Mouse (Mus musculus) ES-E14 (cell line): Measurements from ENCODE around the gene Zfp956. TPM values are rescaled to one million over a fixed set of nuclear protein-coding genes. Genes with fewer than 3 reads are reported as not detected.

Source experiments
- DNase-seq: peaks from one replicate; pipeline ENCODE4 v3.0.0-alpha.2; 2013; ENCODE audit warnings: low read depth, low spot score
- H3K27ac ChIP-seq: 2 replicates; pipeline ENCODE4 v1.5.1; 2012; ENCODE audit warnings: low read depth, mild to moderate bottlenecking, low read length, moderate library complexity, mixed read lengths; ENCODE audit not compliant: poor library complexity, insufficient read depth, severe bottlenecking
- H3K36me3 ChIP-seq: 2 replicates; pipeline ENCODE4 v1.6.1; 2012; ENCODE audit warnings: mild to moderate bottlenecking, low read length, moderate library complexity, mixed read lengths; ENCODE audit not compliant: control insufficient read depth, poor library complexity, insufficient read depth, severe bottlenecking
- H3K4me1 ChIP-seq, 2 experiments: fragments of 150-350 bp in 1 of 2; sonication (generic) in 1 of 2; 2 replicates each; pipeline ENCODE4 v1.6.1; 2012; ENCODE audit warnings: low read length in 2 of 2, mild to moderate bottlenecking in 1 of 2, mixed read lengths in 1 of 2; ENCODE audit not compliant: control insufficient read depth in 2 of 2, insufficient read depth in 2 of 2, poor library complexity in 1 of 2
- H3K4me3 ChIP-seq, 2 experiments: fragments of 150-350 bp in 1 of 2; sonication (generic) in 1 of 2; 2 replicates each; pipeline ENCODE4 v1.5.1; 2012; ENCODE audit warnings: low read length in 2 of 2, low read depth in 1 of 2, mild to moderate bottlenecking in 1 of 2, mixed read lengths in 1 of 2; ENCODE audit not compliant: insufficient read depth in 1 of 2, poor library complexity in 1 of 2, severe bottlenecking in 1 of 2
- H3K9ac ChIP-seq: 2 replicates; pipeline ENCODE4 v1.6.1; 2012; ENCODE audit warnings: low read depth, mild to moderate bottlenecking, low read length, mixed read lengths; ENCODE audit not compliant: poor library complexity, insufficient read depth, severe bottlenecking
- H3K9me3 ChIP-seq: fragments of 150-350 bp; sonication (generic); 2 replicates; pipeline ENCODE4 v1.6.1; 2012; ENCODE audit warnings: low read depth, mild to moderate bottlenecking, low read length; ENCODE audit not compliant: control insufficient read depth, insufficient read depth
- CHD2 ChIP-seq: IDR thresholded peaks from 2 replicates; pipeline ENCODE4 v1.6.1; 2014; ENCODE audit warnings: mild to moderate bottlenecking, low read depth, low read length, inconsistent platforms
- HCFC1 ChIP-seq: IDR thresholded peaks from 2 replicates; pipeline ENCODE4 v1.6.1; 2012; ENCODE audit warnings: low read length, inconsistent platforms, borderline replicate concordance; ENCODE audit not compliant: insufficient read depth
- MAFK ChIP-seq: IDR thresholded peaks from 2 replicates; pipeline ENCODE4 v1.6.1; 2014; ENCODE audit warnings: mild to moderate bottlenecking, low read depth, low read length, inconsistent platforms; ENCODE audit not compliant: insufficient read depth
- ZC3H11A ChIP-seq: IDR thresholded peaks from 2 replicates; pipeline ENCODE4 v1.6.1; 2012; ENCODE audit warnings: low read depth, mild to moderate bottlenecking, inconsistent platforms, low read length, borderline replicate concordance
- ZNF384 ChIP-seq: IDR thresholded peaks from 2 replicates; pipeline ENCODE4 v1.6.1; 2012; ENCODE audit warnings: low read depth, low read length, inconsistent platforms
- in situ Hi-C, 2 experiments: fragments of 600-800 bp; cut with MboI; formaldehyde crosslinking; loops; one replicate each; pipeline ENCODE4 v1.15.1; 2025; ENCODE audit warnings: low sequenced_read_pairs in 2 of 2, inconsistent platforms in 1 of 2; ENCODE audit not compliant: unreplicated experiment in 2 of 2
- total RNA-seq: library from RNA; depleted of rRNA; stranded (reverse); fragments of 300-350 nt; gene quantifications from 2 replicates; pipeline ENCODE4 v1.2.3, GENCODE M21; 2012

The Zfp956 gene
- total RNA-seq, 1 experiment: 8.6 TPM

DNA sequence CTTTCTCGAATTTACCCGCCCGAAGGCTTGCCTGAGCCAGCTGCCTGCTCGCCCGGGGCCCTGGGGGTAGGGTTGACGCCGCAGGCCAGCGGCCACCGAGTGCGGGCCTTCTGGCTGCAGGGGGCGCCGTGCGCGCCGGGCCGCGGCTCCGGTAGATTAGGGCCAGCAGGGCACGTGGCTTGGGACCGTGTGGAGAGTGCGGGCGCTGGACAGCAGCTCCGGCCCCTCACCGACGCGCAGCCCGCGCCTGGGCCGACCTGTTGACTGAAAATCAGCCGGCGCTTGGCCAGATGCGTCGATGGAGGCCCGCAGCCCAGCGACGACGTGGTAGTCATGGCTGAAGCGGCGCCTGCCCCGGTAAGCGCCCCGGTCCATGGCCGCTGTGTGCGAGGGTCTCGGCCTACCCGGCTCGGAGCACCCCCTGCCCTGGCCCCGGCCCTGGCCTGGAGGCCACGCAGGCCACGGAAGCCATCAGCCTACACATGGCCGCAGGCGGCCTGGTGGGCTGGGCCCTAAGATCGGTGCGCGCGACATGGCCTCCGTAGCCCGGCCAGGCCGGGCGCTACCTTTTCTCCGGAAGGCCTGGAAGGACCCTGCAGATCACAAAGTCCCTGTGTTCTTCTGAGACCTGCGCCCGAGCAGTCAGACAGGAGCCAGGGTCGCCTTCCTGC, 10.0 kb upstream of the Zfp956 start:
- Histone ChIP-seq H3K9me3 (no peaks in the 10 kb centered on the region), H3K4me3 (peak overlapping the region; percentile 35 to 63; a peak in 3 of 4 replicates), H3K27ac (no peak overlapping the region), H3K9ac (peak overlapping the region; percentile 72), H3K36me3 (no peaks in the 10 kb centered on the region), H3K4me1 (peaks cover 0 to 2% of the 10 kb centered on the region in 2 experiments; a peak in 1 of 4 replicates)
- TF ChIP-seq CHD2 (no peak), ZC3H11A (no peak), ZNF384 (no peak), MAFK (no peak), HCFC1 (no peak)
- in situ Hi-C loops: no loop called here
- no peak for DNase-seq

GRCm38 (mm10) chr6:47943721-47944120, 9.5 kb upstream of the Zfp956 start:
- Histone ChIP-seq H3K4me1 (peaks cover 0 to 2% of the 10 kb centered on the region in 2 experiments; a peak in 1 of 4 replicates), H3K9me3 (no peaks in the 10 kb centered on the region), H3K9ac (peak overlapping the region; percentile 72), H3K36me3 (no peaks in the 10 kb centered on the region), H3K4me3 (peak overlapping the region; percentile 35 to 63; a peak in 3 of 4 replicates), H3K27ac (no peak overlapping the region)
- in situ Hi-C loops: no loop called here
- no peak for TF ChIP-seq ZC3H11A
- no peak for TF ChIP-seq HCFC1
- no peak for TF ChIP-seq MAFK
- TF ChIP-seq CHD2: no peak
- TF ChIP-seq ZNF384: no peak
- DNase-seq: no peak

DNA sequence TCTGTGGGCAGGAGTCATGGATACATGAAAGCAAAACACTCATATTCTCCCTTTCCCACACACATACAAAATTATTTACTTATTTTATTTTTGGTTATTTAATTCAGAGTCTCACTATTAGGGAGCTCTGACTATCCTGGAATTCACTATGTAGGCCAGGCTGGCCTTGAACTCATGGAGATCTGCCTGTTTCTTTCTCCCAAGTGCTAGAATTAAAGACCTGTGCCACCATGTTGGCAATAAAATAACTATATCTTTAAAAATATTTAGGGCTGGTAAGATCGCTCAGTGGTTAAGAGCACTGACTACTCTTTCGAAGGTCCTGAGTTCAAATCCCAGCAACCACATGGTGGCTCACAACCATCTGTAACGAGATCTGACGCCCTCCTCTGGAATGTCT, 5.8 kb upstream of the Zfp956 start:
- Histone ChIP-seq H3K9ac (no peak overlapping the region), H3K9me3 (no peaks in the 10 kb centered on the region), H3K36me3 (no peaks in the 10 kb centered on the region), H3K27ac (no peak overlapping the region), H3K4me1 (no peaks in the 10 kb centered on the region), H3K4me3 (no peak overlapping the region)
- TF ChIP-seq HCFC1 (no peak), CHD2 (no peak), ZC3H11A (no peak), MAFK (no peak), ZNF384 (no peak)
- DNase-seq: no peak
- in situ Hi-C loops: no loop called here

DNA sequence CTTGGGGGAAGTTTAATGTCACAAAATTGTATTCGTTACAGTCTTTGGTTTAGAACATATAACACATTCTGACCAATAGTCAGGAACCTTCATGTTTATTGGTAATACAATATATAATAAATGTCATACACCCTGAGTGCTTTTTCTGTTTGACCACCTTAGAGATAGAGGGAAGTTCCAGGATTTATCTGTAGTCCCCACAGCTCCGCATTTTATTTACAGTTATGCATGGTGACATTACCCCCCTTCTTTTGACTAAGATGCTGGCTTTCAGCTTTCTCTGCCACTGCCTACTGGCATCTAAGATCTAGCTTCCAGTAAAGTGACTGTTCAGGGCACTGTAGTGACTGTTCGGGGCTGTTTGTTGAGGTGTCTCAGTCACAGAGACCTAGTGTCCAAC, 1.2 kb downstream of the Zfp956 start:
- H3K4me3 ChIP-seq: no peak overlapping the region

More for the DNA sequence above, 1.2 kb downstream of the Zfp956 start:
- no peaks in the 10 kb centered on the region for H3K9me3 ChIP-seq
- no peak for TF ChIP-seq ZC3H11A
- TF ChIP-seq CHD2: no peak
- no peak for TF ChIP-seq MAFK
- no peak for TF ChIP-seq HCFC1
- no peak for TF ChIP-seq ZNF384
- no peaks in the 10 kb centered on the region; a peak in 1 of 4 replicates for H3K4me1 ChIP-seq
- H3K9ac ChIP-seq: no peak overlapping the region
- in situ Hi-C loops: no loop called here
- H3K36me3 ChIP-seq: no peaks in the 10 kb centered on the region; the same call in 1 of the 2 replicates
- H3K27ac ChIP-seq: no peak overlapping the region
- no peak for DNase-seq
